Mouse (Mus musculus): ENCODE measurements around the gene Gm37419.

DNA sequence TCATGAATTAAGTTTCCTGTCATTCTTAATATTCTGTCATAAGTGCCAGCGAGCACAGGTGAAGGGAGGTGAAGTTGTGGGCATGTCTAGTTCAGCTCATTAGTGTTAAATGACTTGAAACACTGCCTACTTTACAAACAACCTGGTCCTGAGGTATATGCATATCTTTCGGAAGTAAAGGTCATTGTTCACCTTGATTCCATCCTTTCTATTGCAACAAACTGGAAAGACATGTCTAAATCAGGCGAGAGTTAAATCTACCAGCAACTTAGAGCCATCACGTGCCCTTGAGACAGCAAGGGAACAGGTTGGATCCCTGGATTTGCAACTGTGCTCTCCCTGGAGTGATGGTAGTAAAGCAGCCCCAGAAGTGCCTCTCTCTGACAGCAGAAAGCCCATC, 34.3 kb downstream of the Gm37419 start:
- TF ChIP-seq CTCF (conservative IDR thresholded peaks at IDR 0.05; ENCODE audit: insufficient read depth, insufficient read length, low read depth, low read length) (no peak), POLR2A (IDR thresholded peaks at IDR 0.05; ENCODE audit: low read depth, low read length) (no peak)
